Mouse (Mus musculus): ENCODE measurements around the gene Gpr45. TPM values are rescaled to one million over a fixed set of nuclear protein-coding genes. Genes with fewer than 3 reads are reported as not detected.

Gpr45 gene
- polyA plus RNA-seq (2014; fragmentation: Nextera tagmentation; extraction: Ambion mirVana) = 7.5 and 9.3 TPM in 2 replicates

DNA sequence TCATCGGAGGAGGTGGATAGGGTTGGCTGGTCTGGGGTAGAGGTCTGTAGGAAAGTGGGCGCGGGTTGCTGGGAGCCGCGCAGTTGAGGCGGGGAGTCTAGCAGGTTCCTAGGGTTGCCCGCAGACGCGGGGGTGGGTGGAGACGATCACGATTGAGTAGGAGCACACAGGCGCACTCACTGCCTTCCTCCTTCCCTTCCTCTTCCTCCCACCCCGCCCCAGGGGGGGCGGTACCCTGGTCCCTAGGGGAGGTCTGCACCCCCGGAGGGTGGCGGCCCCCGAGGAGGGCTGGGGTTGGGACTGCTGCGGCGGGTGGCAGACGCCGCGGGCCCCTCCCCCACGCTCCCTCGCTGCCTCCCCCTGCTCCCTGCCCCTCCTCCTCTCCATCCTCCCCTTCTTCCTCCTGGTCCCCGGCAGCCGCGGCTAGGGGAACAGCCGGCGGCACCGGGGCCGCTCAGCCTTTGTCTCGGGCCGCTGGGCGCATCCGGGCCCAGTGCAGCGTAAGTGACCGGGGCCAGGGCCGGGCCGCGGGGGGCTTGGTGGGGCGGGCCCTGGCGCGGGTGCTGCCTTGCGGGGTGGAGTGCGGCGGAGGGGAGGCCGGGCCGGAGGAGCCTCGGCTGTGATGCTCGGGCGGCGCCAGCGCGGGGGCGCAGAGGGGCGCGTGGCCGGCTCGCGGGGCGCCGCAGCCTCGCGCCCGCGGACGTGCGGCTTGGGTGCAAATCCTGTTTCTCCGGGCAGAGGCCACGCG lies at the start of gene Gpr45:
Gene Gpr45 (plus strand): TSS at position 139 of the 748 bp plus-strand sequence.
- no peaks in the 10 kb centered on the region for H3K9me3 ChIP-seq (ENCODE audit: control insufficient read depth, low read depth, low read length)
- 1% methylated on average over 42 of the region's 71 CpGs for WGBS
- H3K27me3 ChIP-seq (ENCODE audit: control insufficient read depth, insufficient read depth, low read length) = no peaks in the 10 kb centered on the region
- ATAC-seq (ENCODE audit: insufficient number of reproducible peaks, insufficient read depth, low FRiP score, low read depth) = peak; percentile 82
- H3K4me3 ChIP-seq (ENCODE audit: low read depth, low read length) = peak within 1 kb of the TSS; percentile 72
- no peak within 1 kb of the TSS for H3K27ac ChIP-seq (ENCODE audit: low read length)
- no peaks in the 10 kb centered on the region for H3K4me1 ChIP-seq (ENCODE audit: control insufficient read depth, insufficient read depth, low read length)
- H3K4me2 ChIP-seq (replicated peaks; ENCODE audit: low read depth, low read length) = peak within 1 kb of the TSS; percentile 93
- no peaks in the 10 kb centered on the region for H3K36me3 ChIP-seq (ENCODE audit: control insufficient read depth, insufficient read depth, low read length)
- H3K9ac ChIP-seq (replicated peaks; ENCODE audit: low read depth, low read length) = peak within 1 kb of the TSS; percentile 66

DNA sequence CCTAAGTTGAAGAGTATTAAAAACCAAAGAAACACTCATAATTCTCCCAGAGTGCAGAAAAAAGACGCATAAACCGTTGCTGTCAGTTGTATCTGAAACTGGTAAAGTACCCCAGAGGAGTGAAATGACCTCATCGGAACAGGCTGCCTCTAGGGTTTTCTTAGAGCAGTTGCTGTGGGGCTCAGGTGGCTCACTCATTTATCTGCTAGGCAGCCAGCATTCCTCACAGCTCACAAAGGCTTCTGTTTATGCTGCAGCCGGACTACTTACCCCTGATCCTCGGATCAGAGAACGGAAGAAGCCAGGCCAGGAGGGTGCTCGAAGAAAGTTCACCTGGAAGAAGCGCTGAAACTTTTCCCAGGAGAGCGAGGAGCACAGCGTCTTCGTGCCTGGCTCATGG lies 47.5 kb upstream of the Gpr45 start:
- H3K9ac ChIP-seq (replicated peaks; ENCODE audit: low read depth, low read length) = no peak overlapping the region
- H3K4me2 ChIP-seq (replicated peaks; ENCODE audit: low read depth, low read length) = no peak overlapping the region
- H3K36me3 ChIP-seq (ENCODE audit: control insufficient read depth, insufficient read depth, low read length) = peaks cover 12% of the 10 kb centered on the region
- H3K27ac ChIP-seq (ENCODE audit: low read length) = no peak overlapping the region
- H3K27me3 ChIP-seq (ENCODE audit: control insufficient read depth, insufficient read depth, low read length) = no peaks in the 10 kb centered on the region
- H3K4me1 ChIP-seq (ENCODE audit: control insufficient read depth, insufficient read depth, low read length) = no peaks in the 10 kb centered on the region
- H3K4me3 ChIP-seq (ENCODE audit: low read depth, low read length) = no peak overlapping the region
- WGBS = 66% methylated on average over 11 of the region's 11 CpGs
- no peaks in the 10 kb centered on the region for H3K9me3 ChIP-seq (ENCODE audit: control insufficient read depth, low read depth, low read length)
- no peak for ATAC-seq (ENCODE audit: insufficient number of reproducible peaks, insufficient read depth, low FRiP score, low read depth)

DNA sequence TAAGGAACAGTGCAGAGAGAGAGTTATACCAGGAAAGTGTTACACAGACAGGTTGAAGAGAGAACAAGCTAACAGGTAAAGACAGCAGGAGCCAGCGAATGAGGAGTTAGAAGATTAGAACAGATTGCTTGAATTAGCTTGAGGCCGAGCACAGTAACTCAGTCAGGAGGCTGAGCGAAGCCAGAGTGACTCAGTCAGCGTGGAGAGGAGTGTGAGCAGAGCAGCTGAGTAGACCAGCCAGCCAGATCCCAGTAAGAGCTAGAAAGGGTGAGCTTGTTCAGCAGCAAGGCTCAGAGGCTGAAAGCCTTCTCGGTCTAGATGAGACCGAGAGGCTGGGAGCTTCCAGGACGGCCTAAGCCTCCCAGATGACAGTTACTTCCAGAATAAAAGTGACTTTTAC lies 46.0 kb upstream of the Gpr45 start:
- 85% methylated on average over 7 of the region's 7 CpGs for WGBS
- H3K4me1 ChIP-seq (ENCODE audit: control insufficient read depth, insufficient read depth, low read length) = no peaks in the 10 kb centered on the region
- no peak overlapping the region for H3K9ac ChIP-seq (replicated peaks; ENCODE audit: low read depth, low read length)
- peaks cover 6% of the 10 kb centered on the region for H3K36me3 ChIP-seq (ENCODE audit: control insufficient read depth, insufficient read depth, low read length)
- no peak overlapping the region for H3K4me2 ChIP-seq (replicated peaks; ENCODE audit: low read depth, low read length)
- H3K27ac ChIP-seq (ENCODE audit: low read length) = no peak overlapping the region
- no peak overlapping the region for H3K4me3 ChIP-seq (ENCODE audit: low read depth, low read length)
- H3K9me3 ChIP-seq (ENCODE audit: control insufficient read depth, low read depth, low read length) = no peaks in the 10 kb centered on the region
- H3K27me3 ChIP-seq (ENCODE audit: control insufficient read depth, insufficient read depth, low read length) = no peaks in the 10 kb centered on the region
- no peak for ATAC-seq (ENCODE audit: insufficient number of reproducible peaks, insufficient read depth, low FRiP score, low read depth)

DNA sequence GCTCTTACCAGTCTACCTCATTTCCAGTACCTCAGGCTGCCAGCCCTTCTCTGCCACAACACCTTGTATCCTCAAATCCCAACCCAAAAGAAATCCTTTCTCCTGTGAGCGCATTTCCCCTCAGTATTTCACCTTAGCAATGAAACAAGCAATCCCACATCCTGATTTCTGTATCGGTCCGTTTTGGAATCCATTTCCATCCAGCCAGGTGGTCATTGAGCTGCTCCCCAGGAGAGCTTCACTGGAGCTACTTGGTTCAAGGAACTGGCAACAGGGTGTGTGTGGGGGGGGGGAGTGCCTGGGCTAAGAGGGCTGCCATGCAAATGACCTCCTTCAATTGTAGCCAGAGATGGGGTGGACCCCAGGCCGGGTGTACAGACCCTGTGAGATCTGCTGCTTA lies 45.5 kb upstream of the Gpr45 start:
- peaks cover 5% of the 10 kb centered on the region for H3K36me3 ChIP-seq (ENCODE audit: control insufficient read depth, insufficient read depth, low read length)
- no peak overlapping the region for H3K4me3 ChIP-seq (ENCODE audit: low read depth, low read length)
- no peak overlapping the region for H3K4me2 ChIP-seq (replicated peaks; ENCODE audit: low read depth, low read length)
- H3K27me3 ChIP-seq (ENCODE audit: control insufficient read depth, insufficient read depth, low read length) = no peaks in the 10 kb centered on the region
- no peaks in the 10 kb centered on the region for H3K9me3 ChIP-seq (ENCODE audit: control insufficient read depth, low read depth, low read length)
- H3K9ac ChIP-seq (replicated peaks; ENCODE audit: low read depth, low read length) = no peak overlapping the region
- no peak for ATAC-seq (ENCODE audit: insufficient number of reproducible peaks, insufficient read depth, low FRiP score, low read depth)
- 63% methylated on average over 4 of the region's 4 CpGs for WGBS
- H3K4me1 ChIP-seq (ENCODE audit: control insufficient read depth, insufficient read depth, low read length) = no peaks in the 10 kb centered on the region
- H3K27ac ChIP-seq (ENCODE audit: low read length) = no peak overlapping the region

DNA sequence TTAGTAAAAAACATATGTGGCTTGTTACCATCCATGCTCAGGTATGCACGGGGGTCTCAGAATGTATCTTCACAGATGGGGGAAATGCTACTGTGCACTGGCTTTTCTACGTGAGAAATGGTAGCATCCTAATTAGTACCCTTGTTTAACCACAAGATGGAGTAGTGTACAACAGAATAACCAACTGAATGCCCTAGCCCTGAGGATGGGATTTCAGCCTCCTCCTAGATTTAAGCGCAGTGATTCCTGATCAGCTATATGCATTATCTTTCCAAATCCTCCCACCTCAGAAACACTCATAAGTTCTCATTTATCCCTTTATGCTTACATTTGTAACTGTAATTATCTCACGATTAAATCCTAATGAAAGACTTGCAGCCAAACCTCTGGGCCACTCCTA lies 37.6 kb upstream of the Gpr45 start:
- no peaks in the 10 kb centered on the region for H3K27me3 ChIP-seq (ENCODE audit: control insufficient read depth, insufficient read depth, low read length)
- H3K9ac ChIP-seq (replicated peaks; ENCODE audit: low read depth, low read length) = no peak overlapping the region
- no peaks in the 10 kb centered on the region for H3K9me3 ChIP-seq (ENCODE audit: control insufficient read depth, low read depth, low read length)
- H3K4me2 ChIP-seq (replicated peaks; ENCODE audit: low read depth, low read length) = no peak overlapping the region
- no peak overlapping the region for H3K4me3 ChIP-seq (ENCODE audit: low read depth, low read length)
- no peaks in the 10 kb centered on the region for H3K36me3 ChIP-seq (ENCODE audit: control insufficient read depth, insufficient read depth, low read length)
- 0 out of 2 replicates have a peak, but pooled peaks cover 2% of the 10 kb centered on the region for H3K4me1 ChIP-seq (ENCODE audit: control insufficient read depth, insufficient read depth, low read length)
- no peak overlapping the region for H3K27ac ChIP-seq (ENCODE audit: low read length)
- 17% methylated on average over 4 of the region's 4 CpGs for WGBS
- ATAC-seq (ENCODE audit: insufficient number of reproducible peaks, insufficient read depth, low FRiP score, low read depth) = no peak

DNA sequence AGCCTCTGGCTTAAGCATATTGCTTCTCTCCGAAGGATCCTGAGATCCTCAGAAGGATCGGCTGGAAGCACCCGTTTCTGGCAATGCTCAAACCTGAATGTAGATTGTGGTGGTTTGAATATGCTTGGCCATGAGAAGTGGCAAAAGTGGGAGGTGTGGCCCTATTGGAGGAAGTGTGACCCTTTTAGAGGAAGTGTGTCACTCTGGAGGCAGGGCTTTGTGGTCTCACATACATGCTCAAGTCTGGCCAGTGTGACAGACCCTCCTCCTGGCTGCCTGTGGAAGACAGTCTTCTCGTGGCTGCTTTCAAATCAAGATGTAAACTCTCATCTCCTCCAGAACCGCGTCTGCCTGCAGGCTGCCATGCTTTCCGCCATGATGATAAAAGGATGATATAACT lies 36.0 kb upstream of the Gpr45 start:
- H3K4me2 ChIP-seq (replicated peaks; ENCODE audit: low read depth, low read length) = no peak overlapping the region
- H3K36me3 ChIP-seq (ENCODE audit: control insufficient read depth, insufficient read depth, low read length) = no peaks in the 10 kb centered on the region
- 78% methylated on average over 7 of the region's 7 CpGs for WGBS
- ATAC-seq (ENCODE audit: insufficient number of reproducible peaks, insufficient read depth, low FRiP score, low read depth) = no peak
- no peak overlapping the region for H3K4me3 ChIP-seq (ENCODE audit: low read depth, low read length)
- no peaks in the 10 kb centered on the region for H3K27me3 ChIP-seq (ENCODE audit: control insufficient read depth, insufficient read depth, low read length)
- H3K27ac ChIP-seq (ENCODE audit: low read length) = no peak overlapping the region
- H3K4me1 ChIP-seq (ENCODE audit: control insufficient read depth, insufficient read depth, low read length) = 0 out of 2 replicates have a peak, but pooled peaks cover 2% of the 10 kb centered on the region
- H3K9me3 ChIP-seq (ENCODE audit: control insufficient read depth, low read depth, low read length) = no peaks in the 10 kb centered on the region
- H3K9ac ChIP-seq (replicated peaks; ENCODE audit: low read depth, low read length) = no peak overlapping the region

DNA sequence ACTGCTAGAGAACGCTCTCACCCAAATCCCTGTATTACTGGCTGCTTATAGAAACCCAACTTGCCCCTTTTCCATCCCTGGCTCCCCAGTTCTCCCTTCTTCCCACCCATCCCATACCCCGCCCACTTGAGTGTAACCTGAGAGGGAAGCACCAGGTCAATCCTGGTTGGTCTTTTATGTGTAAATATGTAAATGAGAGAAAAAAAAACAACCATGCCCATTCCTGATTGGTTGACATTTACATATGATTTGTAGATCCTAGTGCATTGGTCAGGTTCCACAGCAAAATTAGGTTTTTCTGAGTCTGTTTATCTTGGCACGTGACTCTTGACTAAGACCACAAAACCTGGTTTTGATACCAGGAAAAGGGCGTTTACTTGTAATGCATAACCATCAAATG lies 34.8 kb upstream of the Gpr45 start:
- Histone ChIP-seq H3K9me3 (ENCODE audit: control insufficient read depth, low read depth, low read length) (no peaks in the 10 kb centered on the region), H3K27ac (ENCODE audit: low read length) (no peak overlapping the region), H3K36me3 (ENCODE audit: control insufficient read depth, insufficient read depth, low read length) (no peaks in the 10 kb centered on the region), H3K4me2 (replicated peaks; ENCODE audit: low read depth, low read length) (no peak overlapping the region), H3K4me1 (ENCODE audit: control insufficient read depth, insufficient read depth, low read length) (0 out of 2 replicates have a peak, but pooled peaks cover 2% of the 10 kb centered on the region), H3K27me3 (ENCODE audit: control insufficient read depth, insufficient read depth, low read length) (no peaks in the 10 kb centered on the region), H3K4me3 (ENCODE audit: low read depth, low read length) (no peak overlapping the region), H3K9ac (replicated peaks; ENCODE audit: low read depth, low read length) (no peak overlapping the region)
- ATAC-seq (ENCODE audit: insufficient number of reproducible peaks, insufficient read depth, low FRiP score, low read depth) = no peak
- WGBS = 17% methylated on average over 4 of the region's 4 CpGs

DNA sequence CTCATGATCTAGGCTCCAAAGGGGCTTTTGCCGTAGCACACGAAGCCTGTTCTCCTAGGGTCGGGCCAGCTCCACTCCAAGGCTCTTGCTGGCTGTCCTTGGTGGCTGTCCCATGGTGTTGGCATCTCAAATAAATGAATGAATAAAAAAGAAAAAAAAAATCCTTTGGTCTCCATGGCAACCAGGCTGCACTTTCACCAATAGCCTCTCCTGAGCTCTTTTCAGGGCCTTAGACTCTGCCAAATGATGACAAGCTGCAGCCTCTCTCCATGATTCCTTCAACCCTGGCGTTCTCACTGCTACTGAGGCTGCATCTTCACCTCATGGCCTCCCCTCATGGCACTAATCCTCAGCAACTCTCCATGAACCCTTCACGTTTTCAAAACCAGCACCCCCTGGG lies 28.7 kb upstream of the Gpr45 start:
- Histone ChIP-seq H3K9me3 (ENCODE audit: control insufficient read depth, low read depth, low read length) (no peaks in the 10 kb centered on the region), H3K27ac (ENCODE audit: low read length) (no peak overlapping the region), H3K36me3 (ENCODE audit: control insufficient read depth, insufficient read depth, low read length) (no peaks in the 10 kb centered on the region), H3K4me2 (replicated peaks; ENCODE audit: low read depth, low read length) (no peak overlapping the region), H3K4me1 (ENCODE audit: control insufficient read depth, insufficient read depth, low read length) (no peaks in the 10 kb centered on the region), H3K4me3 (ENCODE audit: low read depth, low read length) (no peak overlapping the region), H3K9ac (replicated peaks; ENCODE audit: low read depth, low read length) (no peak overlapping the region), H3K27me3 (ENCODE audit: control insufficient read depth, insufficient read depth, low read length) (no peaks in the 10 kb centered on the region)
- 72% methylated on average over 5 of the region's 5 CpGs for WGBS
- no peak for ATAC-seq (ENCODE audit: insufficient number of reproducible peaks, insufficient read depth, low FRiP score, low read depth)

DNA sequence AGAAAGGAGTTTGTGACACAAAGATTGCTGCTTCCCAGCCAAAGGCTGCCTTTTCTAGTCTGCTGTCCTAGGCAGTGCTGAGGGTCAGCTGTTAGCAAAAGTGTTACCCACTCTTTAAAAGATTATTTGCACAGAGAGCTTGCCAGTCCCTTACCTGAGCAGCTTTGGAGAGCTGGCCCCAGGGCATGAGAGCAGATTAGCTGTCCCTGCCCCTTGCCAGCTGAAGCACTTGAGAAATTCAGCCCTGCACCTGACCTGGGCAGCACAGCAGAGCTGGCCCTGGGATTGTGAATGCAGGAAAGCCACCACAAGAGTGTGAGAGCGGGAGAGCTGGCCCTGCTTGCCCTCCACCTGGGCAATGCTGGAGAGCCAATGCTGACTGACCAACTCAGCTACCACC lies 19.1 kb upstream of the Gpr45 start:
- Histone ChIP-seq H3K9ac (replicated peaks; ENCODE audit: low read depth, low read length) (no peak overlapping the region), H3K27me3 (ENCODE audit: control insufficient read depth, insufficient read depth, low read length) (no peaks in the 10 kb centered on the region), H3K4me1 (ENCODE audit: control insufficient read depth, insufficient read depth, low read length) (no peaks in the 10 kb centered on the region), H3K36me3 (ENCODE audit: control insufficient read depth, insufficient read depth, low read length) (no peaks in the 10 kb centered on the region), H3K4me3 (ENCODE audit: low read depth, low read length) (no peak overlapping the region), H3K4me2 (replicated peaks; ENCODE audit: low read depth, low read length) (no peak overlapping the region), H3K27ac (ENCODE audit: low read length) (no peak overlapping the region), H3K9me3 (ENCODE audit: control insufficient read depth, low read depth, low read length) (no peaks in the 10 kb centered on the region)
- ATAC-seq (ENCODE audit: insufficient number of reproducible peaks, insufficient read depth, low FRiP score, low read depth) = no peak
- 78% methylated on average over 1 of the region's 1 CpGs for WGBS

All from stomach, embryonic 14.5 days (tissue).